Mouse (Mus musculus) macrophage (primary cell): Measurements from ENCODE around the gene Med6. TPM values are rescaled to one million over a fixed set of nuclear protein-coding genes. Genes with fewer than 3 reads are reported as not detected.
"Not testable (repeated sequence)": the region's sequence is repeated elsewhere in the genome, so short reads cannot be mapped to it uniquely, and the experiment has no call there.

Source experiments
- H3K27ac ChIP-seq: fragments of 350-480 bp; formaldehyde crosslinking; 2 replicates; pipeline ENCODE4 v1.9.0; 2021
- H3K36me3 ChIP-seq: fragments of 350-480 bp; formaldehyde crosslinking; 2 replicates; pipeline ENCODE4 v1.9.0; 2021; ENCODE audit errors: inconsistent target
- H3K4me3 ChIP-seq: fragments of 350-480 bp; formaldehyde crosslinking; 2 replicates; pipeline ENCODE4 v1.9.0; 2021; ENCODE audit errors: inconsistent target
- H3K79me2 ChIP-seq: fragments of 350-480 bp; formaldehyde crosslinking; 2 replicates; pipeline ENCODE4 v1.9.0; 2021; ENCODE audit errors: inconsistent target
- WGBS: methylation state at CpG from one replicate; pipeline ENCODE4 v1.1.7; 2026; ENCODE audit warnings: inconsistent platforms; ENCODE audit not compliant: missing documents; 5-methylcytosine and 5-hydroxymethylcytosine counted together
- polyA plus RNA-seq: library from polyadenylated mRNA; stranded (reverse); fragments of 250-400 nt; gene quantifications from 3 replicates; pipeline ENCODE4 v1.2.4, GENCODE M21; 2018; ENCODE audit warnings: inconsistent platforms

The Med6 gene
- polyA plus RNA-seq, 1 experiment from 2014 or later, result 26.4 TPM

- Histone ChIP-seq H3K4me3 (no peak overlapping the region), H3K36me3 (no peaks in the 10 kb centered on the region), H3K79me2 (no peaks in the 10 kb centered on the region), H3K27ac (no peak overlapping the region)
- 87% methylated on average over 6 of the region's 6 CpGs for whole genome bisulfite sequencing
Observed at GRCm38 (mm10) chr12:81615807-81616206, 21.0 kb upstream of the Med6 start.

GRCm38 (mm10) chr12:81609445-81609844 lies 14.6 kb upstream of the Med6 start:
- no peaks in the 10 kb centered on the region for H3K79me2 ChIP-seq
- H3K36me3 ChIP-seq, result no peaks in the 10 kb centered on the region
- no peak overlapping the region for H3K27ac ChIP-seq
- H3K4me3 ChIP-seq, result no peak overlapping the region

- no peaks in the 10 kb centered on the region for H3K79me2 ChIP-seq
- H3K36me3 ChIP-seq, result no peaks in the 10 kb centered on the region
- WGBS, result 68% methylated on average over 5 of the region's 5 CpGs
- H3K4me3 ChIP-seq, result no peak overlapping the region
- no peak overlapping the region for H3K27ac ChIP-seq
Observed at GRCm38 (mm10) chr12:81604995-81605784, 10.4 kb upstream of the Med6 start.

GRCm38 (mm10) chr12:81596547-81597262 lies 1.9 kb upstream of the Med6 start:
- WGBS, result 90% methylated on average over 8 of the region's 8 CpGs

GRCm38 (mm10) chr12:81568374-81568773 lies 26.4 kb downstream of the Med6 start, which contains the start of gene Adam21:
Adam21 (minus strand) TSS chr12:81568474.
- H3K79me2 ChIP-seq, result no peaks in the 10 kb centered on the region
- no peak within 1 kb of the TSS for H3K4me3 ChIP-seq
- 100% methylated on average over 1 of the region's 1 CpGs for WGBS
- peaks cover 14% of the 10 kb centered on the region; the same call in 1 of the 2 replicates for H3K36me3 ChIP-seq
- no peak within 1 kb of the TSS for H3K27ac ChIP-seq

More at GRCm38 (mm10) chr12:81596547-81597262, 1.9 kb upstream of the Med6 start:
- H3K27ac ChIP-seq, result no peak overlapping the region
- no peak overlapping the region for H3K4me3 ChIP-seq
- peaks cover 30% of the 10 kb centered on the region for H3K79me2 ChIP-seq
- H3K36me3 ChIP-seq, result no peaks in the 10 kb centered on the region

- Histone ChIP-seq H3K36me3 (peaks cover 10% of the 10 kb centered on the region; the same call in 1 of the 2 replicates), H3K4me3 (no peak overlapping the region), H3K79me2 (no peaks in the 10 kb centered on the region), H3K27ac (no peak overlapping the region)
- 90% methylated on average over 5 of the region's 5 CpGs for WGBS
Observed at GRCm38 (mm10) chr12:81567931-81568330, 26.9 kb downstream of the Med6 start.

GRCm38 (mm10) chr12:81564173-81564572 lies 30.6 kb downstream of the Med6 start:
- 96% methylated on average over 3 of the region's 3 CpGs for WGBS

GRCm38 (mm10) chr12:81549286-81549685 lies 45.5 kb downstream of the Med6 start:
- Histone ChIP-seq H3K79me2 (no peaks in the 10 kb centered on the region), H3K36me3 (no peaks in the 10 kb centered on the region), H3K27ac (no peak overlapping the region), H3K4me3 (no peak overlapping the region)
- WGBS, result 90% methylated on average over 3 of the region's 3 CpGs

More at GRCm38 (mm10) chr12:81564173-81564572, 30.6 kb downstream of the Med6 start:
- no peak overlapping the region for H3K27ac ChIP-seq
- H3K79me2 ChIP-seq, result no peaks in the 10 kb centered on the region
- no peak overlapping the region for H3K4me3 ChIP-seq
- no peaks in the 10 kb centered on the region for H3K36me3 ChIP-seq

GRCm38 (mm10) chr12:81547163-81547562 lies 47.6 kb downstream of the Med6 start:
- H3K36me3 ChIP-seq, result no peaks in the 10 kb centered on the region
- WGBS, result 46% methylated on average over 4 of the region's 4 CpGs
- no peak overlapping the region for H3K4me3 ChIP-seq
- no peak overlapping the region for H3K27ac ChIP-seq
- H3K79me2 ChIP-seq, result no peaks in the 10 kb centered on the region

GRCm38 (mm10) chr12:81533029-81533419 lies 61.8 kb downstream of the Med6 start:
- Histone ChIP-seq H3K36me3 (no peaks in the 10 kb centered on the region), H3K4me3 (peak overlapping the region; percentile 95), H3K27ac (no peak overlapping the region), H3K79me2 (peaks cover 47% of the 10 kb centered on the region)
- WGBS, result 67% methylated on average over 1 of the region's 4 CpGs

- Histone ChIP-seq H3K27ac (peak within 1 kb of the TSS; percentile 27), H3K36me3 (no peaks in the 10 kb centered on the region), H3K4me3 (peak within 1 kb of the TSS; percentile 95), H3K79me2 (peaks cover 52% of the 10 kb centered on the region)
- under 1% methylated on average over 46 of the region's 46 CpGs for WGBS
Observed at GRCm38 (mm10) chr12:81532316-81533028, 62.3 kb downstream of the Med6 start, which contains the start of the genes Gm20498 and Synj2bp. Gm20498 (minus strand) TSS chr12:81532905. Synj2bp (minus strand) TSS chr12:81532911.

GRCm38 (mm10) chr12:81530587-81530986 lies 64.2 kb downstream of the Med6 start:
- not testable (repeated sequence) for H3K4me3 ChIP-seq, H3K36me3 ChIP-seq, H3K27ac ChIP-seq
- H3K79me2 ChIP-seq, result peaks cover 71% of the 10 kb centered on the region
- WGBS, result 100% methylated on average over 3 of the region's 8 CpGs
